Mouse (Mus musculus): ENCODE measurements at regions not wholly inside any gene's neighbourhood (a gene's known extent, or its start where the extent isn't known, plus 50 kb on each side); places are given as distances from the start of the nearest gene placed in this dataset.

DNA sequence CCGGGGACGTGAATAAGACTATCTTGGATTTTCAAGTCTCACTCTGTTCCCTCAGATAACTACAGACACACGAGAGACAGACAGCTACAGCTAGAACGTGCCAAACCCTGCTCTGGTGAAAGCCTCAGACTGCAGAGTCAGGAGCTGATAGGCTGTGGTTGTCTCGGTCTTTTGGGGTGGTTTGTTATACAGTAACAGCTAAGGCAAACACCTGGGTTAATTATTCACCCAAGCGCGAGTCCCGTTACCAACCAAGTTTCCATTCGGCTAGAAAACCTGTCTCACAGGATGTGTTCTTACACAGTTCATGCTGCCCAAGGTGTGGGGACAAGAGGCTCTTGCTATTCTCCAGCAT lies 137.7 kb upstream of the Mocs2 start:
- TF ChIP-seq MAX (IDR thresholded peaks at IDR 0.05) (no peak), MYOG (IDR thresholded peaks at IDR 0.05; ENCODE audit: control insufficient read depth, extremely low read depth, insufficient read length) (no peak), FOSL1 (IDR thresholded peaks at IDR 0.05; ENCODE audit: insufficient read depth, low read length, poor library complexity, severe bottlenecking) (no peak), USF1 (IDR thresholded peaks at IDR 0.05; ENCODE audit: low read depth) (no peak), CEBPB (IDR thresholded peaks at IDR 0.05; ENCODE audit: low read depth) (no peak), MYOD1 (IDR thresholded peaks at IDR 0.05; ENCODE audit: control insufficient read depth, insufficient read length, low read depth) (no peak), CTCF (IDR thresholded peaks at IDR 0.05; ENCODE audit: control insufficient read depth, insufficient read depth, insufficient read length) (no peak)
- H3K27me3 ChIP-seq (ENCODE audit: control insufficient read depth, insufficient read depth, insufficient read length) = no peaks in the 10 kb centered on the region
- H3K36me3 ChIP-seq (ENCODE audit: control insufficient read depth, insufficient read depth) = no peaks in the 10 kb centered on the region

DNA sequence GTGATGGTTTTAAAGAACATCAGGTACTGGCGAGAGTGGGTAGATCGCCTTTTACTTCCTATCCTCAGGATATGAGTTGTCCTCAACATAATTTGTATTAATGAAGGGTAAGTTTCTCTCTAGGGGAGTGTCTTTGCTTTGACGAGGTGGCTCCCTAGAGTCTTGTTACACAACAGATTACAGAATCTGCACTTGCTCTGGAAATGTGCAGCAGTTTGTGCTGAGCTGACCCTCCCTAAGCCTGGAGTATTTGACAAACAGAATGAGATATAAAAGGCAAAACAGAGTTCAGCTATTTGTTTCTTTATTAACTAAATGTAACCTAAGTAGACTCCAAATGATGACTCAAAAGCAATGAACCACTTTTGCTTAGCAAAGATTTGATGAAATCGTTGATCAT lies 136.8 kb upstream of the Mocs2 start:
- TF ChIP-seq CTCF (IDR thresholded peaks at IDR 0.05; ENCODE audit: control insufficient read depth, insufficient read depth, insufficient read length) (no peak), MAX (IDR thresholded peaks at IDR 0.05) (no peak), USF1 (IDR thresholded peaks at IDR 0.05; ENCODE audit: low read depth) (no peak), MYOD1 (IDR thresholded peaks at IDR 0.05; ENCODE audit: control insufficient read depth, insufficient read length, low read depth) (no peak), CEBPB (IDR thresholded peaks at IDR 0.05; ENCODE audit: low read depth) (no peak), MYOG (IDR thresholded peaks at IDR 0.05; ENCODE audit: control insufficient read depth, extremely low read depth, insufficient read length) (no peak), FOSL1 (IDR thresholded peaks at IDR 0.05; ENCODE audit: insufficient read depth, low read length, poor library complexity, severe bottlenecking) (no peak)
- H3ac ChIP-seq (ENCODE audit: control insufficient read depth, insufficient read length, low read depth) = no peak overlapping the region
- no peaks in the 10 kb centered on the region for H3K79me2 ChIP-seq (ENCODE audit: control insufficient read depth, insufficient read depth)
- no peak overlapping the region for H3K4me3 ChIP-seq (ENCODE audit: insufficient read depth, poor library complexity, severe bottlenecking)
- no peaks in the 10 kb centered on the region for H3K79me3 ChIP-seq (ENCODE audit: low read depth)
- H3K36me3 ChIP-seq (ENCODE audit: control insufficient read depth, insufficient read depth) = no peaks in the 10 kb centered on the region
- H3K27me3 ChIP-seq (ENCODE audit: control insufficient read depth, insufficient read depth, insufficient read length) = no peaks in the 10 kb centered on the region

More for the DNA sequence above, 137.7 kb upstream of the Mocs2 start:
- H3ac ChIP-seq (ENCODE audit: control insufficient read depth, insufficient read length, low read depth) = no peak overlapping the region
- H3K79me2 ChIP-seq (ENCODE audit: control insufficient read depth, insufficient read depth) = no peaks in the 10 kb centered on the region
- H3K4me3 ChIP-seq (ENCODE audit: insufficient read depth, poor library complexity, severe bottlenecking) = no peak overlapping the region
- H3K79me3 ChIP-seq (ENCODE audit: low read depth) = no peaks in the 10 kb centered on the region

DNA sequence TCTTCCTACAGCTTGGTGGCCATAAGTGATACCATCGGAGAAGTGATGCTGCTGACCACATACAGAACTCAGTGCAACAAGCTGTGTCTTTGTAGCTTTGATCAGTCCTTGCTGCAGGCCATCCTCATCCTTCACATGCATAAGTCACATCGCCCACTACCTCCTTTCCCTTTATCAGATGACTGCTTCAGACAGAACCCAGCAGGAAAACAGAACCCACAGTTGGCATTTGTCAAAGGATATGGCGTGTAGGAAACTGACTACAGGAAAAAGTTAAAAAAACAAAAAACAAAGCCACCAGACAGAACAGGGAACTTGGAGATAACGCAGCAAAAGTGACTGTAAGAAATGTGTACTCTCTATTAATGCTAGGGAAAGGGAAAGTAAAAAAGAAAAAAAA lies 136.1 kb upstream of the Mocs2 start:
- no peak for TF ChIP-seq USF1 (IDR thresholded peaks at IDR 0.05; ENCODE audit: low read depth)
- TF ChIP-seq MYOG (IDR thresholded peaks at IDR 0.05; ENCODE audit: control insufficient read depth, extremely low read depth, insufficient read length) = no peak
- no peak for TF ChIP-seq MYOD1 (IDR thresholded peaks at IDR 0.05; ENCODE audit: control insufficient read depth, insufficient read length, low read depth)
- TF ChIP-seq CTCF (IDR thresholded peaks at IDR 0.05; ENCODE audit: control insufficient read depth, insufficient read depth, insufficient read length) = no peak
- TF ChIP-seq MAX (IDR thresholded peaks at IDR 0.05) = no peak
- TF ChIP-seq CEBPB (IDR thresholded peaks at IDR 0.05; ENCODE audit: low read depth) = no peak
- no peak for TF ChIP-seq FOSL1 (IDR thresholded peaks at IDR 0.05; ENCODE audit: insufficient read depth, low read length, poor library complexity, severe bottlenecking)
- no peaks in the 10 kb centered on the region for H3K36me3 ChIP-seq (ENCODE audit: control insufficient read depth, insufficient read depth)
- H3K79me3 ChIP-seq (ENCODE audit: low read depth) = no peaks in the 10 kb centered on the region
- no peak overlapping the region for H3ac ChIP-seq (ENCODE audit: control insufficient read depth, insufficient read length, low read depth)
- H3K4me3 ChIP-seq (ENCODE audit: insufficient read depth, poor library complexity, severe bottlenecking) = no peak overlapping the region
- H3K27me3 ChIP-seq (ENCODE audit: control insufficient read depth, insufficient read depth, insufficient read length) = no peaks in the 10 kb centered on the region
- no peaks in the 10 kb centered on the region for H3K79me2 ChIP-seq (ENCODE audit: control insufficient read depth, insufficient read depth)

DNA sequence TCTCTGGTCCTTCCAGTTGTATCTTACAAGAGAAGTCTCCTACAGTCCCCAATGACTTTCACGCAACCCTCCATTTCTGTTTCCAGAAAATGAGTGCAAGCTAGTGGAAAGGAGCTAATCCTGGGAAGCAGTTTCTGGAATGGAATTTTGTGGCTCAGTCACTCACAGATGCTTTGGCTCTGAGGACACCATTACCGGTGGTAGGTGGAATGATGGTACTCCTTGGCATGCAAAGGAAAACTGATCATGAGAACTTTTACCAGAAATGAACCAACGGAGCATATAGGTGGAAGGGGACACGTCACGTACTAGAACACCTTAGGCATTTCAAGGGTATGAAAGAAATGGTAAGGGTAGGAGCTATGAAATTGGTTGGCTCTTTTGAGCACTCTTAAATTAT lies 135.1 kb upstream of the Mocs2 start:
- TF ChIP-seq MYOD1 (IDR thresholded peaks at IDR 0.05; ENCODE audit: control insufficient read depth, insufficient read length, low read depth) (no peak), CEBPB (IDR thresholded peaks at IDR 0.05; ENCODE audit: low read depth) (no peak), USF1 (IDR thresholded peaks at IDR 0.05; ENCODE audit: low read depth) (no peak), MAX (IDR thresholded peaks at IDR 0.05) (no peak), FOSL1 (IDR thresholded peaks at IDR 0.05; ENCODE audit: insufficient read depth, low read length, poor library complexity, severe bottlenecking) (no peak), CTCF (IDR thresholded peaks at IDR 0.05; ENCODE audit: control insufficient read depth, insufficient read depth, insufficient read length) (no peak), MYOG (IDR thresholded peaks at IDR 0.05; ENCODE audit: control insufficient read depth, extremely low read depth, insufficient read length) (no peak)

DNA sequence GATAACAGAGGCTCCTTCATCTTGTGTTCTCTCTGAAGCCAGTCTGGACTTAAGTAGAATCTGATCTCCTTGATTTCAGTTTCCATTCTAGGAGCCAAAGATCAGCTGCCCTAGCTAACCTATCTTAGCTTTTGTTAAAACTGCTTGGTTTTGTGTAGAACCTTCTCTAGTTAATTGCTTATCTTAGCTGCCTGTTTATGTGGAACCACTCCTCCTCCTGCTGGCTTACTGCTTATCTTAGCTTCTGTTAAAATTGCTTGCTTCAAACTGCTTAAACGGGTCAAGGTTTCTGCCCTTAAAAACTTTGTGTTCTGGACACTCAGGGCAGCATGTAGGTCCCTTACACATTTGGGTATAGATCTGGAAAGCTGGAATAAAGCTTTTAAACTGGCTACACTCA lies 133.7 kb upstream of the Mocs2 start:
- no peaks in the 10 kb centered on the region for H3K36me3 ChIP-seq (ENCODE audit: control insufficient read depth, insufficient read depth)
- no peak for TF ChIP-seq MAX (IDR thresholded peaks at IDR 0.05)
- no peak for TF ChIP-seq FOSL1 (IDR thresholded peaks at IDR 0.05; ENCODE audit: insufficient read depth, low read length, poor library complexity, severe bottlenecking)
- TF ChIP-seq USF1 (IDR thresholded peaks at IDR 0.05; ENCODE audit: low read depth) = no peak
- TF ChIP-seq MYOD1 (IDR thresholded peaks at IDR 0.05; ENCODE audit: control insufficient read depth, insufficient read length, low read depth) = no peak
- no peak for TF ChIP-seq MYOG (IDR thresholded peaks at IDR 0.05; ENCODE audit: control insufficient read depth, extremely low read depth, insufficient read length)
- no peak for TF ChIP-seq CTCF (IDR thresholded peaks at IDR 0.05; ENCODE audit: control insufficient read depth, insufficient read depth, insufficient read length)
- no peak for TF ChIP-seq CEBPB (IDR thresholded peaks at IDR 0.05; ENCODE audit: low read depth)

More for the DNA sequence above, 135.1 kb upstream of the Mocs2 start:
- Histone ChIP-seq H3K4me3 (ENCODE audit: insufficient read depth, poor library complexity, severe bottlenecking) (no peak overlapping the region), H3K79me3 (ENCODE audit: low read depth) (no peaks in the 10 kb centered on the region), H3K79me2 (ENCODE audit: control insufficient read depth, insufficient read depth) (no peaks in the 10 kb centered on the region), H3K27me3 (ENCODE audit: control insufficient read depth, insufficient read depth, insufficient read length) (no peaks in the 10 kb centered on the region), H3ac (ENCODE audit: control insufficient read depth, insufficient read length, low read depth) (no peak overlapping the region), H3K36me3 (ENCODE audit: control insufficient read depth, insufficient read depth) (no peaks in the 10 kb centered on the region)

DNA sequence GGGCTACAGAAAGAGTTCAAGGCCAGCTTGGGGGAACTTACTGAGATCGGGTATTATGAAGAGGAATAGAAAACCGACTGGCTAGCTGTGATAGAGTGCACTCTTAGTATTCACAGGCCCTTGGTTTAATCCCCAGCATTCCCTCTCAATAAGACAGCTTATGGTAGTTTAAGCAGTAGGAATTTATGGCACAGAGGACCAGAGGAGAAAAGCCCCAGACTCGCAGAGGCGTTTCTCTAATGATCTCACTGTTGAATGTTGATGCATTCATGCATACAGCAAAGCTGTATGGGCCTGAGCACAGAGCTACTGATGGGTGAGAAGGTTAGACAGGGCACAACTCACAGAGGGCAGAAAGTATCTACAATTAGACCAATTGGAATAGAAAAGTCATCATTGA lies 132.7 kb upstream of the Mocs2 start:
- Histone ChIP-seq H3ac (ENCODE audit: control insufficient read depth, insufficient read length, low read depth) (no peak overlapping the region), H3K4me3 (ENCODE audit: insufficient read depth, poor library complexity, severe bottlenecking) (no peak overlapping the region), H3K79me2 (ENCODE audit: control insufficient read depth, insufficient read depth) (no peaks in the 10 kb centered on the region), H3K36me3 (ENCODE audit: control insufficient read depth, insufficient read depth) (no peaks in the 10 kb centered on the region), H3K27me3 (ENCODE audit: control insufficient read depth, insufficient read depth, insufficient read length) (no peaks in the 10 kb centered on the region), H3K79me3 (ENCODE audit: low read depth) (no peaks in the 10 kb centered on the region)
- TF ChIP-seq MYOD1 (IDR thresholded peaks at IDR 0.05; ENCODE audit: control insufficient read depth, insufficient read length, low read depth) (no peak), MYOG (IDR thresholded peaks at IDR 0.05; ENCODE audit: control insufficient read depth, extremely low read depth, insufficient read length) (no peak), CEBPB (IDR thresholded peaks at IDR 0.05; ENCODE audit: low read depth) (no peak), FOSL1 (IDR thresholded peaks at IDR 0.05; ENCODE audit: insufficient read depth, low read length, poor library complexity, severe bottlenecking) (no peak), CTCF (IDR thresholded peaks at IDR 0.05; ENCODE audit: control insufficient read depth, insufficient read depth, insufficient read length) (no peak), USF1 (IDR thresholded peaks at IDR 0.05; ENCODE audit: low read depth) (no peak), MAX (IDR thresholded peaks at IDR 0.05) (no peak)

More for the DNA sequence above, 133.7 kb upstream of the Mocs2 start:
- Histone ChIP-seq H3K4me3 (ENCODE audit: insufficient read depth, poor library complexity, severe bottlenecking) (no peak overlapping the region), H3K79me3 (ENCODE audit: low read depth) (no peaks in the 10 kb centered on the region), H3K79me2 (ENCODE audit: control insufficient read depth, insufficient read depth) (no peaks in the 10 kb centered on the region), H3ac (ENCODE audit: control insufficient read depth, insufficient read length, low read depth) (no peak overlapping the region), H3K27me3 (ENCODE audit: control insufficient read depth, insufficient read depth, insufficient read length) (no peaks in the 10 kb centered on the region)
